Mouse (Mus musculus) testis, adult 10 weeks (tissue): ENCODE results near the gene Olfr122. TPM values are rescaled to one million over a fixed set of nuclear protein-coding genes. Genes with fewer than 3 reads are reported as not detected.

Experiments
- polyA plus RNA-seq: library from polyadenylated mRNA; stranded (reverse); fragments of 350-450 nt; fragmentation: Illumina TruSeq; extraction: RNeasy Lipid Tissue Mini Kit (QIAGEN cat#74804); gene quantifications from one replicate; pipeline ENCODE4 v1.2.3, GENCODE M21; 2014; ENCODE audit warnings: low read depth, low replicate concordance

The Olfr122 gene
- not detected for polyA plus RNA-seq

DNA sequence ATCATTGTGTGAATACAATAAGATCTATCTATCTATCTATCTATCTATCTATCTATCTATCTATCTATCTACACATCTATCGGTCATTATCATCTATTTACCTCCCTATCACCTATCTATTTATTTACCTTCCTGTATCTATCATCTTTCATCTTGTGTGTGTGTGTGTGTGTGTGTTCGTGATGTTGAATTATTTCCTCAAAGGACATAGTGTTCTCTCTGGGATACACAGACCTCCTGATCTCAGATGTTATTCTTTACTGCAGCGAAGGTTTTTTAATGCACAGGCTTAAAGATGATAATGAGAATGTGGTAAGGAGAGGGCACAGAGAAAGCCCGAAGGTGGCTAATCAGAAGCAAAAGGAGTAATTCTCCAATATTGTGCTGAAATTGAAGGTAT is at the start of gene Olfr122:
TSS of gene Olfr122 (plus strand) at position 301 of the 400 bp plus-strand sequence.

DNA sequence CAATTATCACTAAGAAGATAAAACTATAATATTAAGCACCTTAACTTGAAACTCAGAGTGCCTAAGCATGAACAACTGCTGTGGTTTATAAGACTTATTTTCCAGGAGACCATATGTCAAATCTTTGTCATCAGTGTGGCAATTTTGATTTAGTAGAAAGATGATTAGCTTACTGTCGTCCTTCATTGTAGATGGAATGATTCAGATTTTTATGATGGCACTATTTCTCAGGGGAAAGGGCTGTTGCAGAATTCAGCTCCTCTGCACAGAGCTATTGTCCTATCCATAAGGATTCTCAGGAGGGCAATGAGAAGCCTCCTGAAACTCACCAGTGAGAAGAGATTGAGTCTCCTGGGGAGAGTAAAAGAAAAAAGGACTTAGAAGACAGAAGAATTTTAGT is 46.9 kb upstream of the Olfr122 start, which contains the start of gene Olfr120:
TSS of gene Olfr120 (plus strand) at position 301 of the 400 bp plus-strand sequence.

GRCm38 (mm10) chr17:37793229-37793628 is 24.8 kb downstream of the Olfr122 start, which contains the start of gene Olfr123:
Gene Olfr123 (plus strand): TSS chr17:37793529.

GRCm38 (mm10) chr17:37799588-37799987 is 31.2 kb downstream of the Olfr122 start, which contains the start of gene Olfr124:
Gene Olfr124 (plus strand): TSS chr17:37799888.

Other genes starting within 250 kb of the Olfr122 start
- gene Olfr112, start 199.2 kb upstream of the Olfr122 start, polyA plus RNA-seq, result 40.7 TPM
- not detected for gene Olfr113, start 190.9 kb upstream of the Olfr122 start, polyA plus RNA-seq
- gene Olfr114, start 175.9 kb upstream of the Olfr122 start, polyA plus RNA-seq, result not detected
- gene Olfr115, start 141.5 kb upstream of the Olfr122 start, polyA plus RNA-seq, result not detected
- gene Olfr116, start 141.4 kb upstream of the Olfr122 start, polyA plus RNA-seq, result not detected
- gene Olfr117, start 104.8 kb upstream of the Olfr122 start, polyA plus RNA-seq, result not detected
- not detected for gene Olfr118, start 101.6 kb upstream of the Olfr122 start, polyA plus RNA-seq
- not detected for gene Olfr119, start 72.0 kb upstream of the Olfr122 start, polyA plus RNA-seq
- gene Olfr120, start 46.8 kb upstream of the Olfr122 start, polyA plus RNA-seq, result not detected
- not detected for gene Olfr121, start 19.8 kb upstream of the Olfr122 start, polyA plus RNA-seq
- gene Olfr123, start 24.9 kb downstream of the Olfr122 start, polyA plus RNA-seq, result not detected
- not detected for gene Olfr124, start 31.3 kb downstream of the Olfr122 start, polyA plus RNA-seq
- gene Olfr125, start 64.3 kb downstream of the Olfr122 start, polyA plus RNA-seq, result not detected
- gene Olfr126, start 78.9 kb downstream of the Olfr122 start, polyA plus RNA-seq, result 1.5 TPM
- gene Olfr127, start 131.8 kb downstream of the Olfr122 start, polyA plus RNA-seq, result 3.0 TPM
- gene Olfr128, start 151.9 kb downstream of the Olfr122 start, polyA plus RNA-seq, result 7.1 TPM
- gene Olfr761, start 184.5 kb downstream of the Olfr122 start, polyA plus RNA-seq, result 1.4 TPM